Mouse (Mus musculus): Measurements from ENCODE around the gene Cryzl1.

The Cryzl1 gene

GRCm38 (mm10) chr16:91740184-91740917, 11.6 kb upstream of the Cryzl1 start:
- no peak for DNase-seq (ENCODE audit: low read depth)

DNA sequence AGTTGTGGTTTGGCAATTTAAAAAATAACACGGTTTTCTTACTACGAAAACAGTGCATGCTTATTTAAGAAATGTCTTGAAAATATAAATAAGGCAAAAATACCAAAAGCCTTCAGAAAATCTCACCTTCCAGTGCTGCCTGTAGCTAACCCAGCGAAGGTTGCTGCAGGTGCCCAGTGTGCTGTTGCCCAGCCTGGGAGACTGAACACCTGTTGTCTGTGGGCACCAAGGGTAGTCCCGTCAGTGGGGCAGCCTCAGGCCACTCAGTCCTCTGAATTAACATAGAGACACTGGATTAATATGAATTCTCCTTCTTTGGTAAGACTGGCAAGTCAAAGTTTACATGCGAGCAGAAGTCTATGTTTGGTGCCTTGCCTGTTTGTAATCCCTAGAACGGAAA, 9.7 kb upstream of the Cryzl1 start:
- DNase-seq (ENCODE audit: low read depth): no peak

DNA sequence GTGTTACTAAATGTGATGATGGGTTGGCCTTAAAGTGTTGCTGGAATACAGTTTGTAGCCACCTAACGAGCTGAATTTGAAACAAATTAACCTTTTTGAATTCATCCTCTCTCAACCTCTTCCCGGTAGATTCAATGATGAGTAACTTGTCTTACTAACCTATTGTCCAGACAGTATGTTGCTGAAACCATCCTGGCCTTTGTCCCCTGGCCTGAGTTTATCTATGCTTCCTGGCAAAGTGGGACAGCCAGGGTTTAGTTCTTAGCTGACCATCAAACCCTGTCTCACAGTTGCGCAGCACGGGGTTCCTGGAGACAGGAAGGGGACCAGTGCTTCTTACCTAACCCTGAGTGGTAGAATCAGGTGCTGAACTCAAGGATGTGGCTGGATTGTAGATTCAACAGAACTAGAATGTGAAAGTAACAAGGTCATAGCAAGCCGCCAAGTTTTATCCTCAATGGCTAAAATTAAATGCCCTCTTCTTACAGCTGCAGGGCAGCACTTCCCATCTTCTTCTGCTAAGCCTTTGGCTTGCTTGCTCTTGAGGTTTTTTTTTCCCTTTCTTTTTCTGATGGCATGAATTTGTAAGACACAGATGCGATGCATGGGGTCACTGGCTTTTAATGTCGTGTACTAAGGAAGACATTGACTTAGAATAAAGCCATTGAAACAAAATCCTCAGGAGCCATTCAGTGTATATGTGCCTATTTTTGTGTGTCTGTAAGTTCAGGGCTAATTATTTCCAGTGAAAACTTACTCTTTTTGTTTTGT, 7.5 kb upstream of the Cryzl1 start:
- no peak for DNase-seq (ENCODE audit: low read depth)

DNA sequence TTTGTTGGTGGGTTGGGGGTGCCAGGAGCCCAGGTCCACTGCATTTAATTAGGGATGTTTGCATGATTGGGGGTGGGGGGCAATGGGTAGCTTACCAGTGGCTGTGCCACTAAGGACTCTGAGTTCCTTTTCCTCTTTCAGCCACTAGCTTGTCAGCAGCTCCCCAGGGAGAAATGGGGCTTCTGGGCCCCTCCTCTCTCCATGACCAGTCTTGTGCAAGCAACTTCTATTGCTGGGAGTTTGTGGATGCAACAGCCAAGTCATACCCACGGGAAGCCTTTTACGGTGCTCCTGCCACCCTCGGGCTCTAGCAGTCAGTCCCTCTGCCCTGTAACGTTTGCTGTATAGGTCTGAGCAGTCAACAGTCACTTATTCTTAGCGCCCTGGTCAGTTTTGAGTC, 6.0 kb upstream of the Cryzl1 start:
- DNase-seq (ENCODE audit: low read depth): no peak

- no peak for DNase-seq (ENCODE audit: low read depth)
These were observed 4.0 kb upstream of the Cryzl1 start for GRCm38 (mm10) chr16:91732816-91733215.

- no peak for DNase-seq (ENCODE audit: low read depth)
These were observed 1.7 kb upstream of the Cryzl1 start for GRCm38 (mm10) chr16:91730446-91730845.

DNA sequence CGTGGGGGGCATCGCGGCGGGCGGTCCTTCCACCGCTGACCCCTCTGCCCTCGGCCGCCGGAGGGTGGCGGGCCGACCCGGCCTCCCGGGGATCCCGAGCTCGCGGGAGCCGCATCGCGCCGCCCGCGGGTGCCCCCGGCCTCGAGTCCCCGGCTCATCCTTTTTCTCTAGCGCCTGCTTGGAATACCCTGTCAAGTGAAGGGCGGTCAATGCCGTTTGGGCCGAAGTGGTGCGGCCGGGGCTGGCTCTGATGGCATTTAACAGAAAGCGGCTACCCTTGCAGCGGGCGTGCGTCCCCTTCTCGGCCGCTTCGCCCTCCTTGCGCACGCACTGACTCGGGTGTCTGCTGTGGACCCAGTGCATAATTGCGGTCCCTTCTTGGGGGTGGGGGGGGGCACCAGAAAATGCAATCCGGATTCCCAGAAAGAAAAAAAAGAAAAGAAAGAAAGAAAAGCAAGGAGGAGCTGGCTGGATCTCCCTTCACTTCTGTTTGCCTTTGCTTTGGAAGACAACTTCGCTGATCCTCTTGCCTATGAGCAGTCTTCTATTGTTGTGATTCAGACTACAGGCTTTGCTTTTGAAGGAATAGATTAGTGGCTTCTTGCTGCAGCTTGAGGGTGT, 1.2 kb upstream of the Cryzl1 start:
- DNase-seq (ENCODE audit: low read depth): no peak

DNA sequence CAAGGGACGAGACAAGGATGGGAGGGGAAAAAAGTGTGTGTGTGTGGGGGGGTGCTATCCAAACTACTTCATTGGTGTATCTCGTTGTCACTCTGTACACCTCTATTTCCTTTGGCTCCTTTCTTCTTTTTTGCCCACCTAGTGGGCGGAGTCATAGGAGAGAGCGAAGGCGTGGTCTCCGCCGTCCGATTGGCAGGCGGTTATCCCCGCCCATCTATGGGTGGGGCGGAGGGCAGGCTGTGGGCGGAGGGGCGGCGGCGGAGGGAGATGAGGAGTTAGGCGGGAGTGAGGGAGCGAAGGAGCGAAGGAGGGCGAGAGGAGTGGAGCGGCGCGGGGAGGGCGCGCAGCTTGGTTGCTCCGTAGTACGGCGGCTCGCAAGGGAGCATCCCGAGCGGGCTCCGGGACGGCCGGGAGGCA, 299 bp upstream of the Cryzl1 start, which contains the start of gene Itsn1:
TSS of gene Itsn1 (plus strand) at position 216 of the 417 bp plus-strand sequence.
- peak; percentile 98 for DNase-seq (ENCODE audit: low read depth)

DNA sequence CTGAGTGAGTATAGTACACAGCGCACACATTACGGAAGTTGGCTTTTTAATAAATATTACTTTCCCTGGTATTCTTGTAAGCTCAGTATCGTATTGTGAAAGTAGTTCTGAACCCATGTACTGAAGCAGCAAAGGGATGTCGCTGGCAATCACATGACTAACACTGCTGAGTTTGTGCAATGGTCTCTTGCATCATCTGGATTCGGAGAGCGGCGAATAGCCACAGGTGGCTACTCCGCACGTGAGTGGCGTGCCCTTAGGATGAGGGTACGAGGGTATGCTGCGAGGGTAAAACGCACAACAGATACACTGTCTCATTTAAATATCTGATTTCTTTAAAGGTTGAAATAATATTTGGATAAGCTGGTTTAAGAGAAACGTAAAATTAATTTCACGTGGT, 1.3 kb downstream of the Cryzl1 start:
- no peak for DNase-seq (ENCODE audit: low read depth)

- DNase-seq (ENCODE audit: low read depth): no peak
These were observed 4.5 kb downstream of the Cryzl1 start for GRCm38 (mm10) chr16:91724247-91724646.

DNA sequence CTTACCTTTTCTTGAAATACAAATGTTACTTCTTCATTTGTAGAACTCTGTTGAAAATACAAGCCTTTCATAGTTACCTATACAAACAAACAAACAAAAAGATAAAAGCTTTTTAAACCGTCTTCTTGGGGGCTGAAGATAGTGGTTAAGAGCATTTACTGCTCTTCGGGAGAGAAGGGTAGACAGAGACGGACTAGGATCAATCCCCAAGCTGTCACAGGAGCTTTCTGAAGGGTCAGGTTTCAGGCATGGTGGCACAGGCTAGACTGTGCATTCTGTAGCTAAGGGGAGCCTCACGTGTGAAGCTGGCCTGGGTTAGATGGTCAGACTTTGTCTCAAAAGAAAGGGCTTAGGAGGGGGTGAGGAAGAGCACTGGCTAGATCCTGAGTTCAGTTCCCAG, 11.4 kb downstream of the Cryzl1 start:
- no peak for DNase-seq (ENCODE audit: low read depth)

GRCm38 (mm10) chr16:91716927-91717349, 11.8 kb downstream of the Cryzl1 start:
- DNase-seq (ENCODE audit: low read depth): no peak

DNA sequence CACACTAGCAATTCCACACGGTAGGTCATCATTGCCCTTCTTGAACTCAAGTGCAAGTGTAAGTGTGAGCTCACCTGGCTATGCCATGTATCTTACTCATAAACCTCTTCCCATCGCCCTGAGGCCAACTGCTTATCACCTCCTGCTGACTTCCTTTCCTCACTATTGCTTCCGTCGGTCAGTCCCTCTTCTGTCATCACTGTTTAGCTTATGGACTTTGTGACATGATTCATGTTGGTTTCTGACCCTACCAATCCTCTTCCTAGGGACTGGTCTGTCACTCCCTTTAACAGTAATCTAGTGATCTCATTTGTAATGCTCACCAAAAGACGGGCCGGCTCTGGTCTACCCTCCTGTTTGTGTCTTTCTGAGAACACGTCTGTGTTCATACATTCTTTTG, 18.5 kb downstream of the Cryzl1 start:
- DNase-seq (ENCODE audit: low read depth): no peak

GRCm38 (mm10) chr16:91704603-91705340, 24.0 kb downstream of the Cryzl1 start:
- no peak for DNase-seq (ENCODE audit: low read depth)

DNA sequence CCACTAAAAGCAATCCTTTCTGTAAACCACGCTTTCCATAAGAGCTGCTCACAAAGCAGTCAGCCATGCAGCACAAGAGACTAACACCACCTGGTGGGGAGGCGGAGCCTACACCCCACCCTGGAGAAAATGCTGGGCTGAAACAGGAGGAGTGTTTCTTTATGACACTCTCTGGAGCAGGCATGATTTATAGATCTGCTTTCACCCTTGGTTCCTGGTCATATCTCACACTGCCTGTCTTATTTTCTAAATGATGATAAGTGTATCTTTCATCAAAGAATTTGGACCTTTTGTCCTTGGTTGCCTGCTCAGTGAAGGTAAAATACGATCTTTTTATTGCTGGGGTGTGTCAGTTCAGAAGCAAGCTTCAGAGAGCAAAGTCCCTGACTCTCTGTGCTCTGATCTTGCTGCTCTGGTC, 26.0 kb downstream of the Cryzl1 start:
- DNase-seq (ENCODE audit: low read depth): no peak

- DNase-seq (ENCODE audit: low read depth): no peak
These were observed 26.9 kb downstream of the Cryzl1 start for GRCm38 (mm10) chr16:91701908-91702307.

- DNase-seq (ENCODE audit: low read depth): no peak
These were observed 29.8 kb downstream of the Cryzl1 start for GRCm38 (mm10) chr16:91698995-91699394.

DNA sequence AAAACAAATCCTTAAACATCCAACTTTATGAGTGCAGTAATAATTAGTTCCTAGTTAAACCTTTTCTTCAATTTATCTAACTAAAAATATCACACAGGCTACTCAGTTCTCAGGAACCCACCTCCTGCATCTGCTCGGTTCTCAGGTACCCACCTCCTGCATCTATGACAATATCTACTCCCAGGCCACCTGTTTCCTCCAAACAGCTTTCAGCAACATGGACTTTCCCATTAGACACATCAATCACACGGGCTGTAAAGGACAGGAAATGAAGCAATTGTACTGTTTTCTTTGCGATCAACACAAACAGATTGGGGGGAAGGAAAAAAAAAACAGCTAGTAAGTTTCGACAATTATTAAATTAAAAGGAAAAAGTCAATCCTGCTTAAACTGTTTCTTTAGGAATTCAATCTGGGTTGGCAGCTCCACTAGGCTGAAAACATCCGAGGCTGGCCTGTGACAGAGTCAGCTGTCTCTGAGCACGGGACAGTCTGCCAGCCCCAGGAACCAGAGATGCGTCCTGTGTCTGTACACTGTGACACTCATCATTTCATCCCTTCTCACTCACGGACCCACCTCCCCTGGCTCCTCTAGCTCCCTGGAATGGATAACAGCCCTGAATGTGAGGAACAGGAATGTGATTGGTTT, 33.5 kb downstream of the Cryzl1 start:
- DNase-seq (ENCODE audit: low read depth): no peak

GRCm38 (mm10) chr16:91694455-91695084, 34.2 kb downstream of the Cryzl1 start:
- DNase-seq (ENCODE audit: low read depth): peak; percentile 43

- DNase-seq (ENCODE audit: low read depth): no peak
These were observed 39.0 kb downstream of the Cryzl1 start for GRCm38 (mm10) chr16:91689791-91690190.
